In genomic region chr5:104460856-104461255, GRCm38 (mm10) we compare ENCODE assay signal across 7 mouse cellular contexts. TPM values are rescaled to one million over a fixed set of nuclear protein-coding genes. Genes with fewer than 3 reads are reported as not detected.
DNase-seq lines count a peak whose midpoint lies in the region; ATAC-seq and TF ChIP-seq lines count a peak whose summit lies in the region.

No protein-coding gene starts in this region.

- peak overlapping the region; percentile 64 for H3K4me2 ChIP-seq in embryonic facial prominence, embryonic 12.5 days (replicated peaks)
- peak overlapping the region; percentile 68 for H3K4me2 ChIP-seq in hindbrain, embryonic 12.5 days (replicated peaks)
- H3K4me2 ChIP-seq in liver, postnatal 0 days (ENCODE audit: low read depth, low read length): peak overlapping the region; percentile 79; the same call in 1 of the 2 replicates

- H3K4me1 ChIP-seq in embryonic facial prominence, embryonic 12.5 days: no peaks in the 10 kb centered on the region
- peaks cover 22% of the 10 kb centered on the region for H3K4me1 ChIP-seq in hindbrain, embryonic 12.5 days
- 0 out of 2 replicates have a peak, but pooled peaks cover 9% of the 10 kb centered on the region for H3K4me1 ChIP-seq in liver, postnatal 0 days (ENCODE audit: insufficient read depth)

- ATAC-seq in embryonic facial prominence, embryonic 12.5 days (ENCODE audit: insufficient number of reproducible peaks, insufficient read depth, low FRiP score, low TSS enrichment): no peak
- ATAC-seq in hindbrain, embryonic 12.5 days (ENCODE audit: low FRiP score): no peak
- no peak for ATAC-seq in liver, postnatal 0 days

- no peak overlapping the region for H3K9ac ChIP-seq in embryonic facial prominence, embryonic 12.5 days
- 0 out of 2 replicates have a peak overlapping the region, but pooled peaks have one; percentile 23 for H3K9ac ChIP-seq in hindbrain, embryonic 12.5 days
- H3K9ac ChIP-seq in liver, postnatal 0 days (replicated peaks): no peak overlapping the region

- no peak overlapping the region for H3K27ac ChIP-seq in embryonic facial prominence, embryonic 12.5 days
- H3K27ac ChIP-seq in hindbrain, embryonic 12.5 days: no peak overlapping the region; the same call in 1 of the 2 replicates
- H3K27ac ChIP-seq in liver, postnatal 0 days (ENCODE audit: low read depth): no peak overlapping the region

- H3K36me3 ChIP-seq in embryonic facial prominence, embryonic 12.5 days: peaks cover 13% of the 10 kb centered on the region; the same call in 1 of the 2 replicates
- H3K36me3 ChIP-seq in hindbrain, embryonic 12.5 days: peaks cover 8% of the 10 kb centered on the region
- H3K36me3 ChIP-seq in liver, postnatal 0 days (replicated peaks; ENCODE audit: insufficient read depth, low read length): no peaks in the 10 kb centered on the region

- TF ChIP-seq CTCF in liver, postnatal 0 days (IDR thresholded peaks at IDR 0.05; ENCODE audit: low read depth): no peak

- peak overlapping the region; percentile 85 for H3K4me3 ChIP-seq in embryonic facial prominence, embryonic 12.5 days
- peak overlapping the region; percentile 73 for H3K4me3 ChIP-seq in hindbrain, embryonic 12.5 days
- no peak overlapping the region for H3K4me3 ChIP-seq in liver, postnatal 0 days (ENCODE audit: low read depth, low read length)

- no peaks in the 10 kb centered on the region for H3K27me3 ChIP-seq in embryonic facial prominence, embryonic 12.5 days
- H3K27me3 ChIP-seq in hindbrain, embryonic 12.5 days: no peaks in the 10 kb centered on the region
- peaks cover 3% of the 10 kb centered on the region; the same call in 1 of the 2 replicates for H3K27me3 ChIP-seq in liver, postnatal 0 days (ENCODE audit: insufficient read depth, low read length)

- 40% methylated on average over 7 of the region's 7 CpGs for WGBS in embryonic facial prominence, embryonic 12.5 days
- 56% methylated on average over 6 of the region's 7 CpGs for WGBS in hindbrain, embryonic 12.5 days
- 83% methylated on average over 6 of the region's 7 CpGs for WGBS in liver, postnatal 0 days (ENCODE audit: insufficient replicate concordance)

- 0 out of 2 replicates have a peak, but pooled peaks cover 3% of the 10 kb centered on the region for H3K9me3 ChIP-seq in embryonic facial prominence, embryonic 12.5 days
- no peaks in the 10 kb centered on the region for H3K9me3 ChIP-seq in hindbrain, embryonic 12.5 days (replicated peaks)
- no peaks in the 10 kb centered on the region for H3K9me3 ChIP-seq in liver, postnatal 0 days (ENCODE audit: low read length)

- peak; percentile 39 for DNase-seq in brain, adult 2 months (ENCODE audit: low read depth, low spot score)
- DNase-seq in liver, postnatal 0 days: no peak
- no peak for DNase-seq in B cell, adult 2 months
- no peak for DNase-seq in right cerebral cortex, postnatal 4 days
- no peak for DNase-seq in adrenal gland, postnatal 4 days (ENCODE audit: low spot score in 2 of 2)

- no peak for TF ChIP-seq EP300 in liver, postnatal 0 days (IDR thresholded peaks at IDR 0.05; ENCODE audit: low read depth)

RNA-seq across cellular contexts. Expression of gene Pkd2, which starts 1.6 kb away (rescaled TPM):
- polyA plus RNA-seq in embryonic facial prominence, embryonic 12.5 days (2016; fragmentation: Nextera tagmentation; extraction: Ambion mirVana): 33.6 and 35.2 TPM in 2 replicates
- 21.8 and 24.1 TPM in 2 replicates for polyA plus RNA-seq in hindbrain, embryonic 12.5 days (2016; fragmentation: Nextera tagmentation; extraction: Ambion mirVana)
- 0.95 and 0.97 TPM in 2 replicates for polyA plus RNA-seq in liver, postnatal 0 days (2015; fragmentation: Nextera tagmentation; extraction: Ambion mirVana)
- 10 to 100 TPM; 52.6 to 59.5 TPM for total RNA-seq in adrenal gland, postnatal 4 days (2021)

RNA-seq across cellular contexts. Expression of gene Spp1, which starts 25.9 kb away (rescaled TPM):
- 11.5 and 12.1 TPM in 2 replicates for polyA plus RNA-seq in embryonic facial prominence, embryonic 12.5 days (2016; fragmentation: Nextera tagmentation; extraction: Ambion mirVana)
- polyA plus RNA-seq in hindbrain, embryonic 12.5 days (2016; fragmentation: Nextera tagmentation; extraction: Ambion mirVana): 34.9 and 36.0 TPM in 2 replicates
- polyA plus RNA-seq in liver, postnatal 0 days (2015; fragmentation: Nextera tagmentation; extraction: Ambion mirVana): 73.9 and 103 TPM in 2 replicates
- total RNA-seq in adrenal gland, postnatal 4 days (2021): 10 to 100 TPM in 1 of 2 experiments, 1 to 10 TPM in 1; 5.8 to 55.5 TPM

RNA-seq across cellular contexts. Expression of gene BC005561, which starts 47.3 kb away (rescaled TPM):
- polyA plus RNA-seq in embryonic facial prominence, embryonic 12.5 days (2016; fragmentation: Nextera tagmentation; extraction: Ambion mirVana): 17.9 and 18.1 TPM in 2 replicates
- 18.1 and 19.5 TPM in 2 replicates for polyA plus RNA-seq in hindbrain, embryonic 12.5 days (2016; fragmentation: Nextera tagmentation; extraction: Ambion mirVana)
- 2.6 and 3.0 TPM in 2 replicates for polyA plus RNA-seq in liver, postnatal 0 days (2015; fragmentation: Nextera tagmentation; extraction: Ambion mirVana)
- 10 to 100 TPM; 12.8 to 15.6 TPM for total RNA-seq in adrenal gland, postnatal 4 days (2021)

Comparison
In these comparisons a context has a peak if more than half of its experiments do, and no peak if none do; other contexts are left out.
1. RNA of gene Pkd2, which starts 1.6 kb away (polyA plus RNA-seq): 33.6 to 35.2 TPM in embryonic facial prominence, embryonic 12.5 days and 21.8 to 24.1 TPM in hindbrain, embryonic 12.5 days; 0.95 to 0.97 TPM in liver, postnatal 0 days; every median in the first group is over 10 times any median in the second.
2. Peak in every context shown above with its lines, with median percentiles within 50 percentile points of each other: H3K4me2 ChIP-seq.